ENCODE assay signal across 8 mouse cellular contexts in the genomic region with DNA sequence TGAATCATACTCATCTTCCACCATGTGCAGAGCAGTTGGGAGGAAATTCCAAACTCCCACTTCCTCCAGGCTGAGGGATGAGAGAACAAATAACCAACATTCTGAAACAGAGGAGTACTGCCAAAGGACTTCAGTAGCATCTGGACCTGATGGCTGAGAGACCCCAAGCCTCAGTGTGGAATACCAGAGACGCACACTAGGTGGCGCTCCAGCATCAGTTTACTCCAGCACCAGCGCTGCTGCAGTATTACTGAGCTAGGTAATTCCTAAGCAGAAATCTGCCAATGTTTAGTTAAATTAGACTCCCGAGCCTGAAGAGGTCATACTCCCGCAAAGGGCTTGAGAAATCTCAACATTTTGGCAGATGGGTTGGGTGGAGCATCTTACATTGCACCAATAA. TPM values are rescaled to one million over a fixed set of nuclear protein-coding genes. Genes with fewer than 3 reads are reported as not detected.
DNase-seq lines count a peak whose midpoint lies in the region; ATAC-seq lines count a peak whose summit lies in the region.

No protein-coding gene starts in this region.

- DNase-seq in NIH3T3 (ENCODE audit: low read depth) = peak; percentile 88
- peak; percentile 81 for DNase-seq in cerebellum, adult 11 months
- peak; percentile 94 for DNase-seq in forebrain, embryonic 14.5 days (ENCODE audit: low spot score)
- DNase-seq in hindbrain, embryonic 11.5 days (ENCODE audit: low spot score) = peak; percentile 94
- DNase-seq in left cerebral cortex, adult 18-20 months (ENCODE audit: low spot score in 2 of 2) = peak; percentile 83 to 95
- DNase-seq in mesoderm, embryonic 11.5 days (ENCODE audit: low read depth, low spot score) = peak; percentile 88
- DNase-seq in right cerebral cortex, postnatal 36 days (ENCODE audit: low spot score in 2 of 2) = peak; percentile 76 to 80
- DNase-seq in yolk sac, embryonic 10.5 days (ENCODE audit: low spot score) = peak; percentile 56

- peaks cover 2% of the 10 kb centered on the region; the same call in 1 of the 2 replicates for H3K4me1 ChIP-seq in forebrain, embryonic 14.5 days (ENCODE audit: control insufficient read depth, insufficient read depth, low read length)
- H3K4me1 ChIP-seq in hindbrain, embryonic 11.5 days (replicated peaks; ENCODE audit: control insufficient read depth, insufficient read depth, low read length) = no peaks in the 10 kb centered on the region

- no peak overlapping the region for H3K4me3 ChIP-seq in forebrain, embryonic 14.5 days (ENCODE audit: low read depth, low read length)
- no peak overlapping the region for H3K4me3 ChIP-seq in hindbrain, embryonic 11.5 days (ENCODE audit: low read depth, low read length)

- H3K9me3 ChIP-seq in forebrain, embryonic 14.5 days (replicated peaks; ENCODE audit: control insufficient read depth, low read length) = no peaks in the 10 kb centered on the region
- H3K9me3 ChIP-seq in hindbrain, embryonic 11.5 days (ENCODE audit: control insufficient read depth, low read length) = no peaks in the 10 kb centered on the region

- H3K36me3 ChIP-seq in forebrain, embryonic 14.5 days (ENCODE audit: control insufficient read depth, insufficient read depth, low read length) = no peaks in the 10 kb centered on the region
- no peaks in the 10 kb centered on the region for H3K36me3 ChIP-seq in hindbrain, embryonic 11.5 days (ENCODE audit: control insufficient read depth, insufficient read depth, low read length)

- no peak overlapping the region for H3K4me2 ChIP-seq in forebrain, embryonic 14.5 days (ENCODE audit: low read length)
- H3K4me2 ChIP-seq in hindbrain, embryonic 11.5 days (replicated peaks; ENCODE audit: low read depth, low read length) = no peak overlapping the region

- 3% methylated on average over 5 of the region's 5 CpGs for WGBS in forebrain, embryonic 14.5 days
- 4% methylated on average over 5 of the region's 5 CpGs for WGBS in hindbrain, embryonic 11.5 days

- no peak overlapping the region for H3K27ac ChIP-seq in forebrain, embryonic 14.5 days (ENCODE audit: low read depth, low read length)
- H3K27ac ChIP-seq in hindbrain, embryonic 11.5 days (ENCODE audit: low read depth, low read length) = no peak overlapping the region

- peak; percentile 83 for ATAC-seq in forebrain, embryonic 14.5 days
- no peak for ATAC-seq in hindbrain, embryonic 11.5 days (ENCODE audit: low FRiP score)

- H3K27me3 ChIP-seq in forebrain, embryonic 14.5 days (replicated peaks; ENCODE audit: control insufficient read depth, insufficient read depth, low read length) = no peaks in the 10 kb centered on the region
- H3K27me3 ChIP-seq in hindbrain, embryonic 11.5 days (ENCODE audit: control insufficient read depth, insufficient read depth, low read length) = no peaks in the 10 kb centered on the region

- no peak overlapping the region for H3K9ac ChIP-seq in forebrain, embryonic 14.5 days (ENCODE audit: low read length)
- no peak overlapping the region for H3K9ac ChIP-seq in hindbrain, embryonic 11.5 days (ENCODE audit: low read depth, low read length)

RNA-seq across cellular contexts. Expression of a gene that starts 9.1 kb away (rescaled TPM):
- 0.13 TPM in 1 of 2 replicates, not detected in the other for polyA plus RNA-seq in forebrain, embryonic 14.5 days (2014; fragmentation: Nextera tagmentation; extraction: Ambion mirVana)
- not detected in 2 replicates for polyA plus RNA-seq in hindbrain, embryonic 11.5 days (2014; fragmentation: Nextera tagmentation; extraction: Ambion mirVana)
- not detected for total RNA-seq in left cerebral cortex, adult 18-20 months (2021)

RNA-seq across cellular contexts. Expression of a gene that starts 41.3 kb away (rescaled TPM):
- 67.3 and 82.6 TPM in 2 replicates for polyA plus RNA-seq in forebrain, embryonic 14.5 days (2014; fragmentation: Nextera tagmentation; extraction: Ambion mirVana)
- polyA plus RNA-seq in hindbrain, embryonic 11.5 days (2014; fragmentation: Nextera tagmentation; extraction: Ambion mirVana) = 107 and 108 TPM in 2 replicates
- 10 to 100 TPM; 18.7 to 22.2 TPM for total RNA-seq in left cerebral cortex, adult 18-20 months (2021)
